Mouse (Mus musculus): Measurements from ENCODE around the gene Pomt1. TPM values are rescaled to one million over a fixed set of nuclear protein-coding genes. Genes with fewer than 3 reads are reported as not detected.

The Pomt1 gene
- total RNA-seq, 4 experiments from 2014 or later, result 21.4 to 31.1 (median 26.2) TPM

DNA sequence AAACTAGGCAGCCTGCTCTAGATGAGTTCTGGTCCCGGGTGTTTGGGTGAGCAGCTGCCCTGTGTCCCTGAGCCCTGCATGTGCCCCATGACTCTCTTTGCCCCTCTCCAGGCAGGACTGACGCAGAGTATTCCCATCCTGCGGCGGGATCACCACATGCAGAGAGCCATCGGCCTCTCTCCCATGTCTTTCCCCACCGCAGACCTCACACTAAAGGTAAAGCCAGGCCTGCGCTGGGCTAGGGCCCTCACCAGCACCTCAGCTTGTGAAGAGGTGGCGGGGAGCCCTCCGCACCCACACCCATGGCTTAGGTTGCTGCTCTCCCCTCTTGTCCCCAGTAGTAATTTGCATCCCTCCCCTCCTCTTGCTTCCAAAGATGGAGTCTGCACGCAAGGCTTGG lies 15.4 kb upstream of the Pomt1 start:
- DNase-seq (ENCODE audit: low spot score in 2 of 2), result no peak

DNA sequence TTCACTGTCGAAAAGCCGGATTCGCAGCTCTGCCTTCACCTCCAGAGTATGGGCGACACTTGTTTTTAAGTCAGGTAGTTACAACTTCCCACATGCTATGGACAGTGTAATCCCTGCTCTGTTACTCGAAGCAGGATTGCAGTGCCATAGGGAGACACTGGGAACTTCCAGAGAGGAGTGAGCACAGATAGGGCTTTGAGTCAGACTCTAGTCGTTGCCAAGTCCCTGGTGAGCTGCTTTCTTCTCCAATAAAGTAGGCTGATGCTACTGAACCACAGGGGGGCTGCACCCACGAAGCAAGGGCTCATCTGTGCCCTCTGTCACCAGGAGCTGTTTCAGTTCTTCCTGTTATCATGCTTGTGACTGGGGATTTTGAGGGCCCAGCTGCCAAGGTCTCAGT lies 14.8 kb upstream of the Pomt1 start:
- DNase-seq (ENCODE audit: low spot score in 2 of 2), result no peak

DNA sequence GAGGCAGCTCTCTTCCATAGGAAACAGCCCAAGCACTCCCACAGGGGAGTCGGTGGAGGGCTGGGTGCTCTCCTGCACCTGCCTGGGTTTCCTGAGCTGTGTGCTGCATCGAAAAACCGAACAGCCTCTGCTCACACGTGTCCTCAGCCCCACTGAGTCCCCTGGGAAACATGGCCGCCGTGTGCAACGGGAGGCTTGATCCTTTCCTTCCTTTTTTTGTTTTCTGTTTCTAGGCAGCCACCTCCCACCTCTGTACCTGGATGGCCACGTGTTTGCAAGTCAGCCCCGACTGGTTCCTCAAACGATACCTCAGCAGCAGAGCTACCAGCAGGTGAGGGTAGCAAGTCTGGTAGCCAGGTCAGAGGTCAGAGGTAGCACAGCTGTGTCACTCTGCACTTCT lies 14.3 kb upstream of the Pomt1 start:
- no peak for DNase-seq (ENCODE audit: low spot score in 2 of 2)

DNA sequence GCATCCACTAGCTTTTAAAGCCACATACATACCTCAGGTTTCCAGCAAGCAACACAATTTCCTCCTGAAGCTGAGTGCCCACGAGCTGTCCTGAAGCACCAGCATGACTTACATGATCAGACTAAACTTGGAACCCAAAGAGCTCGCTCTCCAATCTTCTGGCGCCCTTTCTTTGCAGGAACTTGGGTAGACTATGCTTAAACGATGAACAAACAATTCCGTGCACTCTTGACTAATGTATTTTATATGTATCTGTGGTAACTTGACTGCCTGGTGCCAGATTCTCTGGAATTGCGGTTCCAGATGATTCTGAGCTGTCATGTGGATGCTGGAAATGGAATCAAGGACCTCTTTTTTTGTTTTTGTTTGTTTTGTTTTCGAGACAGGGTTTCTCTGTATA lies 957 bp upstream of the Pomt1 start:
- DNase-seq (ENCODE audit: low spot score in 2 of 2), result no peak

DNA sequence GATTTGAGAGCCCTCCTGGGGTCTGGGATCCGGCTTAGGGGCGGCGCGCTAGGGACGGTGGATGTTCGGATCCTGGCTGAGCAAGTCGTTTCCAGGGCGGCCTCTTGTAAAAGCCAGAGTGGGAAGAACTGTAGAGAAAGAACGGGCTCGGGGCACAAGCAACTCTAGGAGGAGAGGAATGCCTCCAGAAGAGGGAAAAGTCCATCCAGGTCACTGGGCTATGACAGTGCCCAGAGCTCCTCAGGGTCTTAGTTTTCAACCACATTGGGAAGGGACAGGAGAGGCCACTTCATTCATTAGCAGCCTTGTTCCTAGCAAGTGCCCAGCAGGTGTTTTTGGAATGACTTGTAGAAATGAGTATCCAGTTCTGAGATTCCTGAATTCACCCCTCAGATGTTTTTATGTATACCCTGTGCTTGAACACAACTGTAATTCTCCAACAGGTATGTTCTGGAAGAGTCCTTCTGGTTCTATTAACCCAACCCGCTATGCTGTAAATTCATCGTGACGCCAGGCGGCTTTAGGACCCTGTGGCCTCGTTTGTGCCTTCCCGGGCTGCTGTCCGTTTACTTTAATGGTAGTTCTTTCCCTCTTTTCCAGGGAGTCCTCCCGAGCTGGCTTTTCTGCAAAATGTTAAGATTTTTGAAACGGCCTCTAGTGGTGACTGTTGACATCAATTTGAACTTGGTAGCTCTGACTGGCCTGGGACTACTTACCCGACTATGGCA lies 534 bp downstream of the Pomt1 start:
- peak in 1 of 2 experiments; percentile 44 for DNase-seq (ENCODE audit: low spot score in 2 of 2)

DNA sequence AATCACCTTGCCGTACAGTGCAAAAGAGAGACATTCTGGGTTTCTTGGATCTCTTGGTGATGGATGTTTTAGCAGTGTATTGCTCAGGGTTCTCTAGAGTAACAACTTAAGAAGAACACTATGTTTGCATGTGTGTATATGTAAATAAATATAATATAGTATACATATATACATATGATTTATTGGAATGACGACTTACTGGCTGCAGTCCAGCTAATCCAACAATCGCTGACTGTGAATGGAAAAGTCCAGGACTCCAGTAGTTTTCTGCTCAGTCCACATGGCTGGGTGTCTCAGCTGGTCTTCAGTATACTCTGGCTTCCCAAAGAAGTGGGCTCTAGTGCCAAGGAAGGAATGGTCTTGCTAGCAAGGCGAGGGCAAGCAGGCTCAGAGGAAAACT lies 1.2 kb downstream of the Pomt1 start:
- DNase-seq (ENCODE audit: low spot score in 2 of 2), result no peak

DNA sequence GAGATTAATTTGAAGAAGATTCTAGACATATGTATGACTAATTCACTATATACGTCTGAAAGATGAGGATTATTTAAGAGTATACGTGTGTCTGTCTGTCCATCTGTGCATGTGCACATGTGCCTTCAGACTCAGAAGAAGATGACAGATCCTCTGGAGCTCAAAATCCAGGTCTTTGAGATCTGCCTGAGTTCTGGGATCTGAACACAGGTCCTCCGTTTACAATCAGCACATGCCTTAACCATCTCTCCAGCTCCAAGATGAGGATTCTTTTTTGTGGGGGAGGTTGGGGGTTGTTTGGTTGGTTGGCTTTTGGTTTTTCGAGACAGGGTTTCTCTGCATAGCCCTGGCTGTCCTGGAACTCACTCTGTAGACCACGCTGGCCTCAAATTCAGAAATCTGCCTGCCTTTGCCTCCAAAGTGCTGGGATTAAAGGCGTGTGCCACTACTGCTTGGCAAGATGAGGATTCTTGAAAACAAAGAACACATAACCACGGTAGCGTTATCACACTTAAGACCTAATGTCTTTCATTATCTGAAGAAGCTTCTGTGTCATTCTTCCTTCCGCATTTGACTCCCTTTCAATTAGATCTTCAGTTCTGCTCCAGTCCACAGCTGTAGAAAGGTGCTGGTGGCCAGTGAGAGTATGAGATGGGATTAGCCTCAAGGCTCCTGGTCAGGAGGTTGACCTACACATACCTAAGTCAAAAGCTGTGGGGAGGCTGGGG lies 2.5 kb downstream of the Pomt1 start:
- no peak for DNase-seq (ENCODE audit: low spot score in 2 of 2)

DNA sequence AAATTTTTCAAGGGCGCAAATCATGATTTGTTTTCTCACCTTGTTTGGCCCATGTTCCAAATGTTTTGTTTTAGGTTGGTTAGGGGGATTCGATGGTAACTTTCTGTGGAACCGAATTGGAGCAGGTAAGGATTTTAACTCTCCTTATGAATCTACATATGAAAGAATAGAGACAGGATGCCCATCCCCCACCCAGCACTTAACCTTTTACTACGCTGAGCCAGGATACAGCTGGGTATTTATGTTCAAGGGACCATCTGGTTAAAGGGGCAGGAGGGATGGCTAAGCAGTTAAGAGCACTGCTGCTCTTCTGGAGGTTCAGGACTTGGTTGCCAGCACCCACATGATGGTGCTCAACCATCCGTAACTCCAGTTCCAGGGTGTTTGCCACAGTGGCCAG lies 4.2 kb downstream of the Pomt1 start:
- no peak for DNase-seq (ENCODE audit: low spot score in 2 of 2)

DNA sequence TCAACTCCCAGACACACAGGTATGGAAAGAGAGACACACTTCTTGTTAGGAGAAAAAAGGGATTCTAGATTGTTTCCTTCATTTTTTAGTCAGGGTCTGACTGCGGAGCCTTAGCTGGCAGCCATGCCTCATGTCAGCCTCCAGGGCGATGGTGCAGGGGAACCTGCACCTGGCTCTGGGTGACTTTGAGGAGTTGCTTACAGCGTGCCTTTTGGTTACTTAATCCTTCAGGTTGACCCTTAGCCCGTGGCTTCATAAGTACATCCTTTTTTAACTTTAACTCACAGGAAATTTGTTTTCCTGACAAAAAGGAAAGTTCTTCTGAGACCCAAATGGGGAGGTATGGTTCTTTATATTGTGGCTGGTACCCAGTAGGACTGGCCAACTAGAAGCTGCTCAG lies 6.6 kb downstream of the Pomt1 start:
- no peak for DNase-seq (ENCODE audit: low spot score in 2 of 2)

DNA sequence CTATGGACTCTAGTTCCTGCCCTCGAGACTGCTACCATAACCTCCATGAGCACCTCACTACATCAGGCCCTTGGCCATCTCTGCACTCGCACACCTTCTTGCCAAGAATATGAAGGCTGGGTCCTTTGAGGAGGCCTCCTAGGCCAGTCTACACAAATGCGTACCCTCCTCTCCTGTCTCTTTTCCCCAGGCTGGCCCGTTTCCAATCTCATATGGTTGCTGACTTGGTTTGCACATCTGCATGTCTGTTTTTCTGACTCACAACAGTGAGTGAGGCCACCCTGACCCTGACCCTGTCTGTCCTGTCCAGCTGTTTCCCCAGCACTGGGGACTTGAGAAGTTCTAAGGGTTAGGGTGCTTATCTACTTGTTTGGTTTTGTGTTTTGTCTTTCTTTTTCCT lies 10.4 kb downstream of the Pomt1 start:
- DNase-seq (ENCODE audit: low spot score in 2 of 2), result no peak

DNA sequence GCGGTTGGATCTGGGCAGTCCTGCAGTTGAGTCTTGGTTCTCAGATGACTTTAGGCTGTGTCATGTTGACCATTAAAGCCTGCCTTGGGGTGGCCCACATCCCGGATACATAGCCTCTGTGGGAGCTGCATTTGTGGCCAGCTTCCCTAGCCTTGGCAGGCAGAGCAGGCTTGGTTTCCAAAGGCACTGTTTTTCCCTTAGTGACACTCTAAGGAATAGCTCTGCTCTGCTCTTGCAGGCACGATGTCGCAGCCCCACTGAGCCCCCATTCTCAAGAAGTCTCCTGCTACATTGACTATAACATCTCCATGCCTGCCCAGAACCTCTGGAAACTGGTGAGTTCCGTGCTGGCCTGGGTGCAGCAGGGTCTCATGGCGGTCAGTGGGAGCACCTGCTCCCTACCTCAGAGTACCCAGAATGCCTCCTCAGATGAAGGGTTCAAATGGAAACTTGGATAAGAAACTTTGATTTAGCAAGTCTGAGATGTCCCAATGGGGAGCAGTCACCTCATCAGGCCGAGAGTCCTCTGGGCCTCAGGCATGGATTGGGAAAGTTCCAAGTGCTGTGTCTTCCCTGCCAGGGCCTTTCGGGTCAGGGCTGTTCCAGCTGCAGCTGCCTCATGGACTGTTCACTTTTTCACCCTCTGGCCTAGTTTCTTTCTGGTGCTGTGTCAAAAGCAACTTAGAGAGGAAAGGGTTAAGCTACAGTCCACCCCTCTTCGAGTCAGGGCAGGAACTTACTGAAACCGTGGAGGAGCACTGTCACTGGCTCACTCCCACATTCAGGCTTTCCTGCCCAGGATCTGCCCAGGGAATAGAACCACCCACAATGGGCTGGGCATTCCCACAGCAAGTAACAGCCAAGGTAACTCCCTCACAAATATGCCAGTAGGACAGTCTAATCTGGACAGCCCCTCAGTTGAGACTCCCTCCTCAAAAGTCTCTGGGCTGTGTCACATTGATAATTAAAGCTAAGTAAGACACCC lies 12.3 kb downstream of the Pomt1 start:
- no peak for DNase-seq (ENCODE audit: low spot score in 2 of 2)

DNA sequence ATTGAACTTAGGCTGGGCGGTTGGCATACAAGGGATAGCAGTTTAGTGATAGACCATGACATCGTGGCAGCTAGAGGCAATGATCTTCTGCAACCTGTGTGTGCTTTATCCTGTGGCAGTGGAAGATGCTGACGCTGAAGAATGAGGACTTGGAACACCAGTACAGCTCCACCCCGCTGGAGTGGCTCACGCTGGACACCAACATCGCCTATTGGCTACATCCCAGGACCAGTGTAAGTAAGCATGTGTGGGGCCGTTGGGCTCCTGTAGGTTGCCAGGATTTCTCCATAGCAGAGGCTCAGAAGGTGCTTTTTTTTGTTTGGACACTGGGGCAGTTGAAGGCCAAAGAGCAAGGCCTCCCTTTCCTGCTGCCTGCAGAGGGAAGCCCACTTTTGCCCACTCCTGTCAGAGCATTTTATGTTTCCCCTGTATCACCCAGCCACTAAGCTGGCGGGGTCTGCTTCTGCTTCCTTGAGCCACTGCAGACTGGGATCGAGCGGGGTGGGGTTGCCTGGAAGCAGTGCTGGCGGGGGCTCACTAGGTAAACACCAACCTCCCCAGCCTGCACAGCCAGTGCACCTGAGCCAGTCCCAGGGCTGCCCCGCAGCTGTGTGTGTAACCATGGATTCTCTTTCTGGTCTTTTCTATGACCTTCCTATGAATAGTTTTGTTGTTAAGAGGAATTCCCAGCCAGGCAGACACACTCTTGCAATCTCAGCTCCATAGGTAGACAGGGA lies 15.6 kb downstream of the Pomt1 start:
- DNase-seq (ENCODE audit: low spot score in 2 of 2), result no peak

DNA sequence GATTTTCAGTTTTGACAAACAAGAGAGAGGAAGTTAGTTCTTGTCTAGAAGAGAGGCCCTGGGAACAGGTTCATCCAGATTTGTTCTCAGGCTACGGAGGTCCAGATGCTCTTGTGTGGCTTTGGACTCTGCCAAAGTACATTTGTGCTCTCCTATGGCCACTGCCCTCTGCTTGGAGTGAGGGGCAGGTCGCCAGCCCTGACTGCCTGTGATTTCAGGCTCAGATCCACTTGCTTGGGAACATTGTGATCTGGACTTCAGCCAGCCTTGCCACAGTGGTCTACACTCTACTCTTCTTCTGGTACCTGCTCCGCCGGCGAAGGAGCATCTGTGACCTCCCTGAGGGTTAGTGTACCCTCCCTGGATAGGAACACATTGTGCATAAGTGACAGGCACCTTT lies 16.3 kb downstream of the Pomt1 start:
- no peak for DNase-seq (ENCODE audit: low spot score in 2 of 2)

DNA sequence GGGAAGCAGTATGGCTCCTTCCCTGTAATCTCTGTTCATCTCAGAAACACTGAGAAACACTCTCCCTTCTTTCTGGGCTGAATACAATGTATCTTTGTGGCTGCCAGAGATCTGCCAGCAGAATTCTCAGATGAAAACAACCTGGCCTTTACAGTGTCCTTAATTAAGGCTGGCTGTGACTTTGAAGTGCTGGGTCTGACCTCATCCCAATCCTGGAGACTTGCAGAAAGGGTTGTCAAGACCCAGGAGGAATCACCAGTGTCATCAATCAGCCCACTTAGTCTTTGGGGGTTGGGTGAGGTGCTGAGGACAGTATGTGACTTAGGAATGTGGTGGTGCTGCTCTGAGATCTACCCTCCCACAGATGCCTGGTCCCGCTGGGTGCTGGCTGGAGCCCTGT lies 17.0 kb downstream of the Pomt1 start:
- DNase-seq (ENCODE audit: low spot score in 2 of 2), result no peak

DNA sequence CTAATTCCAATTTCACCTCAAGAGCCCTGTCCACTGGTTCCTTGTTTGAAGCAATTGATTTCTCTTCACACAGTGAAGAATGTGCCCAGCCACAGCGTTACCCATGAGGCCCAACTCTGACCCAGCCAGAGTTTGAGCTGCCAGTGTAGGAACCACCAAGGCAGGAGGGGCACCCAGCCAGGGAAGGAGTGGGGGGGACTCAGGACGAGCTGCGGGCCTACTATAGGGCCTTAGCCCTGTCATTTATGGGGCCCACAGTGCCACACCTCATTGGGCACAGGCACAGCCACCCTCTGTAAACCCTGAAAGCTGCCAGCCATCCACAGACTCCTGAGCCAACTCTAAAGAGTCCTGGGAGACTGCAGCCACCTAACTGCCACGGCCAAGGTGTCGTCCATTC lies 18.2 kb downstream of the Pomt1 start:
- DNase-seq (ENCODE audit: low spot score in 2 of 2), result no peak

DNA sequence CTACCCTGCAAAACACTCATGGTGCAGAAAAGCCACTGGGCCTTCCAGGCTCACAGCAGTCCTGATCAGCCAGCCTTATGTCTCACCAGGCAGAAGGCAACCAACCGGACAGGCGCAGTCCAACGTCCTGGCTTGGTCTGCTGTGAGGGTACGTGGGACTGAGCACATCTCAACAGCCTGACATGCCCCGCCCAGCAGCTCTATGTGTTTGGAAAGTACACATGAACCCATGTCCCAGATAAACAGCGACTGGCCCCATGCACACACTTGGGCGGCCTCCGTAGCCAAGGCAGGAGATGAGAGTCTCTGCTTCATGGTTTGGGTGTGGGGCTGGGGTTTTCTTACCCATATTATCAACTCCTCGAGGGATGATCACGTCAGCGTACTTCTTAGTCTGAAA lies 19.9 kb downstream of the Pomt1 start:
- DNase-seq (ENCODE audit: low spot score in 2 of 2), result no peak

DNA sequence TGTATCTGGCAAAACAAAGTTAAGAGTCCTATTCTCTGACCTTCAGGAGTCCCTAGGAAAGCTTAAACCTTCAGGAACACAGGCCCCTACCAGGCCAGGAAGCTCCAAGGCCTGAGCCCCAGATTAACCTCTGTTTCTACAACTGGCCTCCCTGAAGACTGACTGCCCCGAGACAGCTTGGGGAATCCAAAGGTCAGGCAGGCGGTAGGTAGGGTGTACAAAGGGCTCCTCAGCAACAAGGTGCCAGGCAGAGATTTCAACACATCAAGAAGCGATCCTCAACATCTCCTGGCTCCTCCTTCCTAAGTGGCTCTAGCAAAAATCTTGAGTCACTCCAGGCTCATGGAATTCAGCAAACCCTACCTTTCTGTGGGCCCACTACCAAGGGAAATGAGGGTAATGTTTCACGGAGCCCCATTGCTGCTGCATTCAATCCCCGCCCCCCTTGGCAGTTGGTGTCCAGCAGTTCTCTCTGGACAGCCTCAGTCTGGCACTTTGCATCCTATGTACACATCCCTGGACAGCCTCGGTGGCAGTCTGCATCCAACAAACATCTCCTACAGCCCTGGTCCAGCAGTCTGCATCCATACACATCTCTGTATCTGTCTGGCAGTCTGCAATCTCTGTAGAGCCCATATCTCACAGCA lies 22.6 kb downstream of the Pomt1 start:
- no peak for DNase-seq (ENCODE audit: low spot score in 2 of 2)

DNA sequence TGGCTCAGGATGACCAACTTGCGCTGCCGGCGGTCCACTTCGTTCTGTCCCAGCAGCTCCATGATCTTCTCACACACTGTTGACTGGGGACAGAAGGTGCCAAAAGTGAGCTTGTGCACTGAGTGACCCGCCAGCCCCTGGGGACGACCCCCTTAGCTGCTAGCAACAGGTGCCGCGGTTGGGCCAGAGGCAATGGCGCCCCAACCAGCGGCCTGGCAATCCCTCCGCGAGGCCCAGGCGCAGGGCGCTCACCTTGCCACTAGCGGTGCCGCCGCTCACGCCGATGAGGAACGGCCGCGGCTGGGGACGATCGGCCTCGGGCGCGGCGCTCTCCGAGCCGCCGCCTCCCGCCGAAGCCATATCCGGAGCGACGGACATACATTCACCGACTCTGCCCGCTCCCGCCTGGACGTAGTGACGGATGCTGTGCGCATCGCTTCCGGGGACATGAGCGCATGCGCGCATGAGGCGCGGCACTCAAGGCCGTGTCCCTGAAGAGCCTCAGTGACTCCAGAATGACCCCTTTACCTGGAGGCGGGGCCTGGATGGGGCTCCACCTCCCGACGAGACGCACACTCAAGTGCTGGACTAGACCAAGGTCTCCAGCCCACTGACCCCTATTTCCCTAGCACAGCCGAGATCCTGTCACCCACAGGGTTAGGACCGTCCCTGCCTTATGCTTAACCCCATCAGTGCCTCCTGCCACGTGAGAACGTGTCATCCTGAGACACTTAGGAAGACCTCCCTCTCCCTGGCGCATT lies 23.4 kb downstream of the Pomt1 start, which contains the start of gene Uck1:
Gene Uck1 (minus strand): TSS at position 503 of the 761 bp plus-strand sequence.
- peak; percentile 86 to 87 for DNase-seq (ENCODE audit: low spot score in 2 of 2)

DNA sequence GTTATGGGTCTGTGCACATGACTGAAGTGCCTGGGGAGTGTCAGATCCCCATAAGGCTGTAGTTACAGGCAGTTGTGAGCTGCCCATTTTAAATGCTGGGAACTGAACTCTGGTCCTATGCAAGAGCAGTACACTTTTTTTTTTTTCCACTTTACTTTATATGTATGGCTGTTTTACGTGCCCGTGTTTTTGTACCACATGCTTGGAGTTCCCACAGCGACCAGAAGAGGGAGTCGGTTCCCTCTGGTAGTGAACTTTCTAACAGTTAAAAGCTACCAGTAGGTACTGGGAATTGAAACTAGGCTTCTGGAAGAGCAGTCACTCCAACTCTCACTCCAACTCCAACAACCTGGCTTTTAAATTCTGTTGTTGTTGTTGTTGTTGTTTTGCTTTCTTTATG lies 24.2 kb downstream of the Pomt1 start:
- DNase-seq (ENCODE audit: low spot score in 2 of 2), result no peak

DNA sequence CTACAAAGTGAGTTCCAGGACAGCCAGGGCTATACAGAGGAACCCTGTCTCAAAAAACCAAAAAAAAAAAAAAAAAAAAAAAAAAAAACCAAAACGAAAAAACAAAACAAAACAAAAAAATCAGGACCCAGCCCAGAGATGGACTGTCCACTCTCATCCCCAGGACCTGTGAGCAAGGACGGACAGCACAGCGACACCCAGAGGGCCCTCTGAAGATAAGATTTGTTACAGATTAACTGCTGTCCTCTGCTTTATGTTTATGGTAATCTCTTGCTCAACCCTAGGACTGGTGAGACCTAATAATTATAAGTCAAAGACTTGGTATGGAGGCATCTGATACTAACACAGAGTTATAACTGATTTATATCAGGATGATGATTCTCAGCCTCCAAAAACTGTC lies 39.4 kb downstream of the Pomt1 start:
- DNase-seq (ENCODE audit: low spot score in 2 of 2), result no peak
